Mouse (Mus musculus) midbrain, embryonic 10.5 days (tissue): ENCODE measurements at regions not wholly inside any gene's neighbourhood (a gene's known extent, or its start where the extent isn't known, plus 50 kb on each side); places are given as distances from the start of the nearest gene placed in this dataset.

ENCODE experiments used
- DNase-seq: peaks from one replicate; pipeline ENCODE4 v3.0.0-alpha.2; 2017; ENCODE audit warnings: low spot score
- H3K27ac ChIP-seq: fragments of 300-500 bp; sonication (generic); replicated peaks from 2 replicates; pipeline ENCODE4 v1.5.1; 2016; ENCODE audit warnings: mild to moderate bottlenecking
- H3K27me3 ChIP-seq: fragments of 300-500 bp; sonication (generic); 2 replicates; pipeline ENCODE4 v1.6.1; 2016; ENCODE audit warnings: low read depth, mild to moderate bottlenecking; ENCODE audit not compliant: poor library complexity, severe bottlenecking
- H3K36me3 ChIP-seq: fragments of 300-500 bp; sonication (generic); 2 replicates; pipeline ENCODE4 v1.6.1; 2016; ENCODE audit warnings: mild to moderate bottlenecking, moderate library complexity
- H3K4me1 ChIP-seq: fragments of 300-500 bp; sonication (generic); 2 replicates; pipeline ENCODE4 v1.6.1; 2016
- H3K4me3 ChIP-seq: fragments of 300-500 bp; sonication (generic); 2 replicates; pipeline ENCODE4 v1.5.1; 2016; ENCODE audit warnings: mild to moderate bottlenecking, moderate library complexity
- H3K9me3 ChIP-seq: fragments of 300-500 bp; sonication (generic); replicated peaks from 2 replicates; pipeline ENCODE4 v1.6.1; 2016; ENCODE audit warnings: mild to moderate bottlenecking
- WGBS: fragments of 180-500 bp; shearing (Covaris S2); methylation state at CpG from one replicate; pipeline ENCODE4 v1.1.7; 2016; 5-methylcytosine and 5-hydroxymethylcytosine counted together

DNA sequence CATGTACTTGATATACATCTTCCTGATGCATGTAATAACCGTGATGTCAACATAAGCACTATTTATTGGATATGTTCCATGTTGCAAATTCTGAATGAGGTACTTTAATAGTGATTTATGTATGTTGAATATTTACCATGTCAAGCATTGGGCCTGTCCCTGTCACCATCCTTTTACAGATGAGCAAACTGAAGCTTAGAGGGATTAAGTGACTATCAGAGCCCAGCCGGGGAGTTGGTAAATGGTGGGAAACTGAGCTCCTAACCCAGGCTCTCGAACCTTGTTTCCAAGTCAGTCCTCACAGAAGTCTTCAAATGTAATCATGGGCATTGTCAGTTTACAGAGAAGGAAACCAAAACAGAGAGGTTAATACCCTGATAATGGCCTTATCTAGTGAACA lies 102.6 kb upstream of the Kcnab1 start:
- WGBS: 60% methylated on average over 3 of the region's 3 CpGs
- no peak overlapping the region for H3K4me3 ChIP-seq
- H3K9me3 ChIP-seq: no peaks in the 10 kb centered on the region
- H3K4me1 ChIP-seq: peaks cover 12% of the 10 kb centered on the region
- no peaks in the 10 kb centered on the region for H3K27me3 ChIP-seq
- H3K36me3 ChIP-seq: no peaks in the 10 kb centered on the region
- DNase-seq: no peak
- no peak overlapping the region for H3K27ac ChIP-seq

DNA sequence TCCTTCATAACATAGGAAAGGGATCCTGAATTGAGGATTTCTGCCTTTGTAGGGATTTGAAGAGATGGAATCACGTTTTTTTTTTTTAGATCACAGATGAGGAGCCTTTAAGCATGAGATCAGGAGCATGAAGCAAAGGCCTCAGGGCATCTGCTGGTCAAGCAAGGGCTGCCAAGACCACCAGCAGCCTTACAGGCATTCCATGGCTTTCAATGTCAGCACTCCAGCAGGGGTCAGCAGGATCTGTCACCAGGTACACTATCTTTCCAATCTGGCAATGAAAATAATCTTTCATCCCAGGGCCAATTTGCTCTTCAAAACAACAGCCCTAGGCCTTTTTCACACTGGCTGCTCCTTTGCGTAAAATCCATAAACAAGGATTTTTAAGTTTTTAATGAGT lies 85.3 kb upstream of the Kcnab1 start:
- H3K27ac ChIP-seq: no peak overlapping the region
- no peaks in the 10 kb centered on the region for H3K36me3 ChIP-seq
- no peak for DNase-seq
- H3K27me3 ChIP-seq: no peaks in the 10 kb centered on the region
- H3K4me1 ChIP-seq: no peaks in the 10 kb centered on the region
- 76% methylated on average over 2 of the region's 2 CpGs for WGBS
- no peak overlapping the region for H3K4me3 ChIP-seq
- H3K9me3 ChIP-seq: no peaks in the 10 kb centered on the region

DNA sequence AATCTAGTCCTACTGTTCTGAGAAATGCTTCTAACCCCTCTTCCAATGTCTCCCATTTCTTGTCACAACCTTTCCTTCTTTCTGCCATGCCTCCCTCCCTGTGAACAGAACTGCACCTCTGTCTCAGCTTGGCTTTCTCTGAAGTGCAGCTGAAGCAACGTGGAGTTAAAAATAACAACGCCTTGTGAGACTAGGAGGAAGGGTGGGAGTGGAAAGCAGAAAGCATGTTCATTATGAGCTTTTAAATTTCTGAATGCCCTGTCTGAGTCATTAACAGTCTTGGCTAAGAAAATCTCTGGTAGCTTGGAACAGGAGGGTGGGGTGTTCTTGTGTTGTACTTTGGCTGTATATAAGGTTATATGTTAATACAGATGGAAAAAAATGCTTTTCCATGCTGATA lies 71.6 kb upstream of the Kcnab1 start:
- WGBS: 77% methylated on average over 2 of the region's 2 CpGs
- no peaks in the 10 kb centered on the region for H3K27me3 ChIP-seq
- H3K27ac ChIP-seq: no peak overlapping the region
- no peaks in the 10 kb centered on the region for H3K9me3 ChIP-seq
- H3K4me3 ChIP-seq: no peak overlapping the region
- no peaks in the 10 kb centered on the region for H3K36me3 ChIP-seq
- H3K4me1 ChIP-seq: no peaks in the 10 kb centered on the region
- DNase-seq: no peak

DNA sequence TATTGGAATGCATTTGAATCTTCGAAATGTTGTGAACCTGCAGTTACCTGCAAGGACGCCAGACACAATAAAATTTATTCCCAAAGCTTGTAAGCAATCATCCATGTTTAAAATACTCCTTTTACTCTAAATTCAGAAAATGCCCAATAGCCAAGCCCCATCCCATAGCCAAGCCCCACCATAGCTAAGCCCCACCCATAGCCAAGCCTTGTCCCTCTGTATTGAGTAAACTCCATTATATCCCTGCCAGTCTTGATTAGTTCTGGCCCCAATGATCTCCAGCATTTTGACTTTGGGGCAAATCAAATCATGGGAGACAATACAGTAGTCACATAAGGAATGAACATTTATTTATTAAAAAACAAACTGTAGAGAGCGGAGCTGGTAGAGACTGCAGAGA lies 61.3 kb upstream of the Kcnab1 start:
- no peak for DNase-seq
- H3K4me1 ChIP-seq: peaks cover 8% of the 10 kb centered on the region; the same call in 1 of the 2 replicates
- WGBS: 88% methylated on average over 3 of the region's 3 CpGs
- H3K36me3 ChIP-seq: no peaks in the 10 kb centered on the region
- no peak overlapping the region for H3K27ac ChIP-seq
- H3K4me3 ChIP-seq: no peak overlapping the region
- no peaks in the 10 kb centered on the region for H3K9me3 ChIP-seq
- no peaks in the 10 kb centered on the region for H3K27me3 ChIP-seq

DNA sequence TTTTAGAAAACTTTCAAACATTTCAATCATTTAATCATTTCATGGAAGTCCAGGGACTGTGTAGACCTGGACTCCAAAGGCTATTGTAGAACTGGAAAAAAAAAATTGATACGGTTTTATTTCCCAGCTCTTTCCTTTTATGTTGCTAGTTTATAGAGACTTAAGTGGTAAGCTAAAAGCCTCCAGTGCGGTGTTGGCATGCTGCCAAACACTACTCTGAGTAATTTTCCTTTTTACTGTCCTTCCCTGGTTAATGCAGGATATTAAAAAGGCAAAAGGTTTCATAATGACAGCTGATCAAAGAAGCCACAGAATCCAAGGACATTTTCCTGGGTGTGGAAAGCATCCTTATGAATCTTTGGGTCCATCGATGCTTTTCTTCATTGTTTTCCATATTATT lies 53.8 kb upstream of the Kcnab1 start:
- no peaks in the 10 kb centered on the region for H3K9me3 ChIP-seq
- WGBS: 90% methylated on average over 3 of the region's 3 CpGs
- DNase-seq: no peak

More for the DNA sequence above, 53.8 kb upstream of the Kcnab1 start:
- no peaks in the 10 kb centered on the region for H3K27me3 ChIP-seq
- no peak overlapping the region for H3K27ac ChIP-seq
- no peaks in the 10 kb centered on the region for H3K4me1 ChIP-seq
- H3K4me3 ChIP-seq: no peak overlapping the region
- no peaks in the 10 kb centered on the region for H3K36me3 ChIP-seq
